Mouse (Mus musculus): ENCODE measurements around the gene Gm10638. TPM values are rescaled to one million over a fixed set of nuclear protein-coding genes. Genes with fewer than 3 reads are reported as not detected.

The Gm10638 gene
- polyA plus RNA-seq, 1 experiment from 2014 or later: 0.91 TPM

DNA sequence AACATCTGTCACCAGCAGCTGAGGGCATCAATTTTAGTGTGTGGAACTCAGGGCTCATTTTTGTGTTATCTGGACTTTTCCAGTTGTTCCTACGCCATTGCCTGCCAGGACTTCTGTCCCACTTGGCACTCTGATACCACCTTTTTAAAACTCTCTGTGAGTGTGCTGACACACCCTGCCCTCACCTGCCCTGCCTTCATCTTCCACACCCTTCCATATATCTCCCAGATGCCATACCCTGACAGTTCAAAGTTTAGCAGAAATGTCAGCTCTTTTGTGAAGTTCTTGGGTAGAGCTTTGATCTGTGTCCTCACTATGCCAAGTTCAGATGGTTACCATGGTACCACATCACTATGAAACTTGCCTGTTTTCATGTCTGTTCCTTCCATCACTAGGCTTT lies 44.1 kb downstream of the Gm10638 start:
- H3K4me1 ChIP-seq (replicated peaks): peaks cover 8% of the 10 kb centered on the region
- H3K4me3 ChIP-seq (replicated peaks): no peak overlapping the region
- H3K27ac ChIP-seq (replicated peaks): no peak overlapping the region
- no peak for ATAC-seq (ENCODE audit: insufficient read depth)
- no peak overlapping the region for H3K9ac ChIP-seq
- H3K36me3 ChIP-seq (replicated peaks): no peaks in the 10 kb centered on the region
- no peak overlapping the region for H3K4me2 ChIP-seq
- H3K27me3 ChIP-seq: no peaks in the 10 kb centered on the region; the same call in 1 of the 2 replicates
- H3K9me3 ChIP-seq (replicated peaks): no peaks in the 10 kb centered on the region
- 49% methylated on average over 1 of the region's 1 CpGs for WGBS (ENCODE audit: insufficient replicate concordance)

DNA sequence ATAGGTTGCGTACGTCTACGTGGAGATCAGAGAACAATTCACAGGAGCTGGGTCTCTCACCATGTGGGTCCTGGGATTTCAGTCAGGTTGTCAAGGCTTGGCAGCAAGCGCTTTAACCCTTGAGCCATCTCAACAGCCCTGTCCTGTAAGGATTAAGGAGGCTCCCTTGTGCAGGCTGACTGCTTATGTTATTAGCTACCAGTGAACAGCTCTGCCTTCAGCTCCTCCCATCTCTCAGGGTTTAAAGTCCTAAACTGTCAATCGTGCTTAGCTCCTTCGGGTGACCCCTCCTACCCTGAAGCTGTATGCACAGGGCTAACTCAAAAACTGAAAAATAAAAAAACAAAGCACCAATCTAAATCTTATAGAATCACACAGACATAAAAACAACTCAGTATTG lies 46.0 kb downstream of the Gm10638 start:
- WGBS (ENCODE audit: insufficient replicate concordance): 75% methylated on average over 6 of the region's 6 CpGs
- no peak overlapping the region for H3K4me2 ChIP-seq
- no peaks in the 10 kb centered on the region for H3K36me3 ChIP-seq (replicated peaks)

GRCm38 (mm10) chr8:86794716-86795115 lies 49.2 kb downstream of the Gm10638 start:
- no peak overlapping the region for H3K4me2 ChIP-seq
- H3K36me3 ChIP-seq (replicated peaks): no peaks in the 10 kb centered on the region
- 26% methylated on average over 6 of the region's 6 CpGs for WGBS (ENCODE audit: insufficient replicate concordance)
- ATAC-seq (ENCODE audit: insufficient read depth): no peak
- H3K9ac ChIP-seq: no peak overlapping the region
- H3K27ac ChIP-seq (replicated peaks): no peak overlapping the region
- H3K4me3 ChIP-seq (replicated peaks): no peak overlapping the region
- H3K4me1 ChIP-seq (replicated peaks): no peaks in the 10 kb centered on the region
- H3K27me3 ChIP-seq: no peaks in the 10 kb centered on the region; the same call in 1 of the 2 replicates
- H3K9me3 ChIP-seq (replicated peaks): no peaks in the 10 kb centered on the region

More for the DNA sequence above, 46.0 kb downstream of the Gm10638 start:
- no peaks in the 10 kb centered on the region for H3K9me3 ChIP-seq (replicated peaks)
- no peak overlapping the region for H3K27ac ChIP-seq (replicated peaks)
- no peak overlapping the region for H3K9ac ChIP-seq
- peaks cover 8% of the 10 kb centered on the region for H3K4me1 ChIP-seq (replicated peaks)
- no peaks in the 10 kb centered on the region; the same call in 1 of the 2 replicates for H3K27me3 ChIP-seq
- ATAC-seq (ENCODE audit: insufficient read depth): no peak
- H3K4me3 ChIP-seq (replicated peaks): no peak overlapping the region

Other genes starting within 250 kb of the Gm10638 start
- not detected in 2 replicates for gene Abcc12, start 165.0 kb upstream of the Gm10638 start, polyA plus RNA-seq (2015; fragmentation: Nextera tagmentation; extraction: Ambion mirVana)
- 36.5 and 38.7 TPM in 2 replicates for gene Lonp2, start 121.7 kb upstream of the Gm10638 start, polyA plus RNA-seq (2015; fragmentation: Nextera tagmentation; extraction: Ambion mirVana)
- gene Siah1a, start 235 bp downstream of the Gm10638 start, polyA plus RNA-seq (2015; fragmentation: Nextera tagmentation; extraction: Ambion mirVana): 14.2 and 15.4 TPM in 2 replicates
- 2.3 and 2.6 TPM in 2 replicates for gene N4bp1, start 139.6 kb downstream of the Gm10638 start, polyA plus RNA-seq (2015; fragmentation: Nextera tagmentation; extraction: Ambion mirVana)